Mouse (Mus musculus) liver, adult (tissue): ENCODE data around the gene Pts.

Experiments
- GATA4 ChIP-seq: IDR thresholded peaks from 2 replicates; pipeline ENCODE4 v1.6.1; 2014; ENCODE audit warnings: mild to moderate bottlenecking, low read length; ENCODE audit not compliant: insufficient replicate concordance

Pts gene

GRCm38 (mm10) chr9:50542401-50542800 is 13.9 kb upstream of the Pts start:
- TF ChIP-seq GATA4: no peak

- no peak for TF ChIP-seq GATA4
Measured at GRCm38 (mm10) chr9:50540170-50540569, 11.6 kb upstream of the Pts start.

GRCm38 (mm10) chr9:50537295-50537694 is 8.8 kb upstream of the Pts start:
- no peak for TF ChIP-seq GATA4

- TF ChIP-seq GATA4: no peak
Measured at GRCm38 (mm10) chr9:50536603-50537135, 8.1 kb upstream of the Pts start.

GRCm38 (mm10) chr9:50535930-50536329 is 7.4 kb upstream of the Pts start:
- no peak for TF ChIP-seq GATA4

GRCm38 (mm10) chr9:50533791-50534190 is 5.3 kb upstream of the Pts start:
- TF ChIP-seq GATA4: no peak

- no peak for TF ChIP-seq GATA4
Measured at GRCm38 (mm10) chr9:50533328-50533727, 4.8 kb upstream of the Pts start.

- TF ChIP-seq GATA4: no peak
Measured at GRCm38 (mm10) chr9:50530890-50531289, 2.4 kb upstream of the Pts start.

- TF ChIP-seq GATA4: no peak
Measured at GRCm38 (mm10) chr9:50527860-50528259, 664 bp downstream of the Pts start.

- no peak for TF ChIP-seq GATA4
Measured at GRCm38 (mm10) chr9:50525585-50525984, 2.9 kb downstream of the Pts start.

- TF ChIP-seq GATA4: no peak
Measured at GRCm38 (mm10) chr9:50524936-50525335, 3.6 kb downstream of the Pts start.

GRCm38 (mm10) chr9:50522574-50522973 is 6.0 kb downstream of the Pts start:
- no peak for TF ChIP-seq GATA4

- TF ChIP-seq GATA4: no peak
Measured at GRCm38 (mm10) chr9:50521562-50521961, 7.0 kb downstream of the Pts start.

- TF ChIP-seq GATA4: no peak
Measured at GRCm38 (mm10) chr9:50520748-50521147, 7.8 kb downstream of the Pts start.

- no peak for TF ChIP-seq GATA4
Measured at GRCm38 (mm10) chr9:50518781-50519180, 9.7 kb downstream of the Pts start.

GRCm38 (mm10) chr9:50515462-50515861 is 13.1 kb downstream of the Pts start:
- TF ChIP-seq GATA4: no peak

GRCm38 (mm10) chr9:50507570-50507969 is 21.0 kb downstream of the Pts start:
- TF ChIP-seq GATA4: peak; percentile 87
